Mouse (Mus musculus) activated CD4-positive, CD25-positive, alpha-beta regulatory T cell, adult 4 months (primary cell): ENCODE results near the gene Bex6. TPM values are rescaled to one million over a fixed set of nuclear protein-coding genes. Genes with fewer than 3 reads are reported as not detected.

ENCODE experiments used
- ATAC-seq: one replicate; pipeline ENCODE4 v1.8.0; 2017
- polyA plus RNA-seq, 2 experiments: library from polyadenylated mRNA; unstranded; fragments of 100-300 nt; shearing (Covaris generic); gene quantifications; one replicate each; pipeline ENCODE4 v1.2.1; 2017

The Bex6 gene
- polyA plus RNA-seq: not detected

- no peak for ATAC-seq
Observed at GRCm38 (mm10) chr16:32179333-32179901, at the start of gene Bex6. Gene Bex6, plus strand, starts transcription at chr16:32179823.

- peak; percentile 94 for ATAC-seq
Observed at GRCm38 (mm10) chr16:32130190-32130826, 49.3 kb upstream of the Bex6 start.

- ATAC-seq: no peak
Observed at GRCm38 (mm10) chr16:32133148-32133547, 46.5 kb upstream of the Bex6 start.

GRCm38 (mm10) chr16:32135842-32136357 lies 43.7 kb upstream of the Bex6 start:
- ATAC-seq: no peak

- ATAC-seq: no peak
Observed at GRCm38 (mm10) chr16:32138954-32139353, 40.7 kb upstream of the Bex6 start.

GRCm38 (mm10) chr16:32143766-32144165 lies 35.9 kb upstream of the Bex6 start:
- ATAC-seq: no peak

- ATAC-seq: no peak
Observed at GRCm38 (mm10) chr16:32144592-32144991, 35.0 kb upstream of the Bex6 start.

- ATAC-seq: no peak
Observed at GRCm38 (mm10) chr16:32147589-32148207, 31.9 kb upstream of the Bex6 start.

GRCm38 (mm10) chr16:32153976-32154375 lies 25.6 kb upstream of the Bex6 start:
- ATAC-seq: no peak

GRCm38 (mm10) chr16:32154437-32154836 lies 25.2 kb upstream of the Bex6 start:
- no peak for ATAC-seq

GRCm38 (mm10) chr16:32156719-32157118 lies 22.9 kb upstream of the Bex6 start:
- ATAC-seq: no peak

GRCm38 (mm10) chr16:32157369-32157768 lies 22.3 kb upstream of the Bex6 start:
- no peak for ATAC-seq

- no peak for ATAC-seq
Observed at GRCm38 (mm10) chr16:32158966-32159365, 20.7 kb upstream of the Bex6 start.

GRCm38 (mm10) chr16:32160742-32161323 lies 18.8 kb upstream of the Bex6 start:
- no peak for ATAC-seq

GRCm38 (mm10) chr16:32163392-32163791 lies 16.2 kb upstream of the Bex6 start:
- ATAC-seq: peak; percentile 50

GRCm38 (mm10) chr16:32163891-32164290 lies 15.7 kb upstream of the Bex6 start:
- no peak for ATAC-seq

- ATAC-seq: no peak
Observed at GRCm38 (mm10) chr16:32164396-32165027, 15.1 kb upstream of the Bex6 start.

GRCm38 (mm10) chr16:32165281-32165821 lies 14.3 kb upstream of the Bex6 start, which contains the start of gene Nrros:
Gene Nrros, minus strand, starts transcription at chr16:32165594.
- ATAC-seq: peak; percentile 90

- no peak for ATAC-seq
Observed at GRCm38 (mm10) chr16:32167819-32168545, 11.6 kb upstream of the Bex6 start.

- ATAC-seq: no peak
Observed at GRCm38 (mm10) chr16:32171031-32171731, 8.4 kb upstream of the Bex6 start.

- ATAC-seq: no peak
Observed at GRCm38 (mm10) chr16:32173401-32173800, 6.2 kb upstream of the Bex6 start.
